Mouse (Mus musculus) stomach, embryonic 14.5 days (tissue): ENCODE data around the gene Cherp. TPM values are rescaled to one million over a fixed set of nuclear protein-coding genes. Genes with fewer than 3 reads are reported as not detected.

Source experiments
- ATAC-seq: fragments of 200-750 bp; cut with Nextera tagmentation; 2 replicates; pipeline ENCODE4 v1.8.0; 2017; ENCODE audit warnings: low read depth, moderate TSS enrichment; ENCODE audit not compliant: insufficient number of reproducible peaks, insufficient read depth, low FRiP score
- H3K27ac ChIP-seq: fragments of 300-500 bp; sonication (generic); 2 replicates; pipeline ENCODE4 v1.5.1; 2014; ENCODE audit warnings: mild to moderate bottlenecking, low read length, moderate library complexity, mixed read lengths
- H3K27me3 ChIP-seq: fragments of 300-500 bp; sonication (generic); 2 replicates; pipeline ENCODE4 v1.6.1; 2014; ENCODE audit warnings: low read length, control low read depth, mixed read lengths; ENCODE audit not compliant: control insufficient read depth, insufficient read depth
- H3K36me3 ChIP-seq: fragments of 300-500 bp; sonication (generic); 2 replicates; pipeline ENCODE4 v1.6.1; 2014; ENCODE audit warnings: mild to moderate bottlenecking, control low read depth, low read length, moderate library complexity, mixed read lengths; ENCODE audit not compliant: control insufficient read depth, insufficient read depth
- H3K4me1 ChIP-seq: fragments of 300-500 bp; sonication (generic); 2 replicates; pipeline ENCODE4 v1.6.1; 2014; ENCODE audit warnings: low read length, control low read depth, mixed read lengths; ENCODE audit not compliant: control insufficient read depth, insufficient read depth
- H3K4me2 ChIP-seq: fragments of 300-500 bp; sonication (generic); replicated peaks from 2 replicates; pipeline ENCODE4 v1.6.1; 2014; ENCODE audit warnings: low read depth, low read length, control low read depth
- H3K4me3 ChIP-seq: fragments of 300-500 bp; sonication (generic); 2 replicates; pipeline ENCODE4 v1.5.1; 2014; ENCODE audit warnings: low read depth, low read length, control low read depth
- H3K9ac ChIP-seq: fragments of 300-500 bp; sonication (generic); replicated peaks from 2 replicates; pipeline ENCODE4 v1.6.1; 2014; ENCODE audit warnings: low read depth, mild to moderate bottlenecking, control low read depth, low read length, moderate library complexity, mixed read lengths
- H3K9me3 ChIP-seq: fragments of 300-500 bp; sonication (generic); 2 replicates; pipeline ENCODE4 v1.6.1; 2016; ENCODE audit warnings: low read depth, low read length, control low read depth; ENCODE audit not compliant: control insufficient read depth
- WGBS: fragments of 180-500 bp; shearing (Covaris S2); extraction: QIAGEN DNeasy Blood & Tissue Kit; methylation state at CpG from one replicate; pipeline ENCODE4 v1.1.7; 2014; 5-methylcytosine and 5-hydroxymethylcytosine counted together
- polyA plus RNA-seq: library from polyadenylated mRNA; unstranded; fragments of >200 nt; fragmentation: Nextera tagmentation; extraction: Ambion mirVana; gene quantifications from 2 replicates; pipeline ENCODE4 v1.2.1, GENCODE M21; 2014

Gene Cherp
- polyA plus RNA-seq, 1 experiment from 2014 or later = 57.3 TPM

DNA sequence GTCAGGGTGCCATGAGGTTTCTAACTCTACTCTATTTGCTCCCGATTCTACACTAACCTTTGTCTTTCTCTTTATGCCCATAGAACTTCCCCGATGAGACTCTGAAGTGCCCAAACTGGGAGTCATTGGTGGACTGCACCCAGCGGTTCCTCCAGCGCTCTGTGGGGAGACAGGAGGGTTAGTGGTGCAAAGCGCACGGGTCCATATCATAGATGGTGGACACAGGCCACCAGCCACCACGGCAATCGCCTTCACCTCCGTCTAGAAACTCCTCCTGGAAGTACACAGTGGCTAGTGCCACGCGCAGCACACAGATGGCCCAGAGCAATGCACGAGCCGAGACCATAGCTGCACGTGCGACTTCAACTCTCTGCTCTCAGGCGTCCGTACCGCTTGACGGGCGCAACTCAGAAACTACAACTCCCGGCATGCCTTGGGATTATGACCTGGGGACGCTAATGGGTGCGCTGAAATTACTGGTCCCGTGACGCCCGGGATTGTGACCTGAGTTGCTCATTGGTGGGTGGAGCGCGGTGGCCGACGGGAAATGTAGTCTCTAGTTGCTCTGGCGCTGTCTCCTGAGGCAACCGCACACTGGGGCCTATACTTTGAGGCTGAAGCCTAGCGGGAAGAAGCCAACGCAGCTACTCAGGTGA is 31.6 kb downstream of the Cherp start, which contains the start of the genes Calr3 and 1700030K09Rik:
Calr3 (minus strand) TSS at position 533 of the 656 bp plus-strand sequence.
1700030K09Rik (plus strand) TSS at position 543 of the 656 bp plus-strand sequence.
- Histone ChIP-seq H3K4me1 (peaks cover 6% of the 10 kb centered on the region; the same call in 1 of the 2 replicates), H3K9ac (peak within 1 kb of the TSS; percentile 57; the same call in 1 of the 2 replicates), H3K4me3 (peak within 1 kb of the TSS; percentile 42), H3K9me3 (no peaks in the 10 kb centered on the region), H3K4me2 (peak within 1 kb of the TSS; percentile 63), H3K27me3 (no peaks in the 10 kb centered on the region), H3K36me3 (0 out of 2 replicates have a peak, but pooled peaks cover 3% of the 10 kb centered on the region), H3K27ac (no peak within 1 kb of the TSS; the same call in 1 of the 2 replicates)
- peak; percentile 99 for ATAC-seq
- 5% methylated on average over 34 of the region's 34 CpGs for WGBS

DNA sequence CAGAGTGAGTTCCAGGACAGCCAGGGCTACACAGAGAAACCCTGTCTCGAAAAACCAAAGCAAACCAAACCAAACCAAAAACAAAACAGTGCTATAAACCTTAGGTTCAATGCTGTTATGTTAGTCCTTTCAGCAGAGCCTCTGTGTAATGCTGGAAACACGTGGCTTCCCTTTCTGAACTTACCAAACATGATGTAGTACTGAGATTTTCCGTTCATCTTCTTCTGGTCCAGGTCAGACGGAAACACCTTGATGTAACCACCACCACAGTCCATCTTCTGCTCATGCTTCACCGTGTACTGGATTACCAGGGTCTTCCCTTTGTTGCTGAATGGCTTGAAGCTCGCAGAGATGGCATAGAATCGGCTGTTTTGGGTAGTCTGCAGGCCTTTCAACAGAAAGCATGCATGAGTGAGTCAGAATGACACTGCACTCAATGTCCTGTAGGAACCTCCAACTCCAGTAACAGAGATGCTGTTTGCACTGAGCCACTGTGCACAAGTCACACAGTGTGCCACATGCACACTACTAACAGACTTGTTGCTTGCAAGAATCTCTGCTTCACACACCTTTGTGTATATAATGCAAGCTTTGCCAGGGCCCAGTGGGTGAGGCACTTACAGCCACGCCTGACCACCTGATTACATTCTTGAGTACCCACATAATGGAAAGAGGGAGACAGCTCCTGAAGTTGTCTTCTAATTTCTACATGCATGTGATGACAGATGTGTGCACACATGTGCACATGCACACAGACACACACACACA is 36.6 kb downstream of the Cherp start:
- Histone ChIP-seq H3K27ac (no peak overlapping the region), H3K4me2 (no peak overlapping the region)
- ATAC-seq = peak; percentile 72

DNA sequence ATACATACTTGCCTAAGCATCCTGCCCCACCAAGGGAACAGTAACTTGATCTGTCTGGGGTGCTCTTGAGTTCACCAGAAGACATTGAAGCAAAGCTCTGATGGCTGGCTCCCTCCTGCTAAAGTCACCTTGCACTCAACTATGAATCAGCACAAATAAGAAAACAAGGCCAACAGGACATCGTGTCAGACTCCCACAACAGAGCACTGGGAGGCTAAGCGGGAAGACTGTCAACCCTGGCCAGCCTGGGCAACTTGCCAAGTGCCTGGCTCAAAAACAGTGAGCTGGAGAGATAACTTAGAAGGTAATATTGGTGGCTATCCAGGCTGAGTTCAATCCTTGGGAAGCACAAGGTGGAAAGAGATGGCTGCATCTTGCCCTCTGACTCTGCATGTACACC is 40.1 kb downstream of the Cherp start:
- Histone ChIP-seq H3K27me3 (no peaks in the 10 kb centered on the region), H3K27ac (no peak overlapping the region), H3K4me3 (no peak overlapping the region), H3K9ac (no peak overlapping the region), H3K9me3 (no peaks in the 10 kb centered on the region), H3K4me1 (no peaks in the 10 kb centered on the region), H3K4me2 (no peak overlapping the region), H3K36me3 (no peaks in the 10 kb centered on the region)
- 32% methylated on average over 2 of the region's 2 CpGs for WGBS
- no peak for ATAC-seq

More for the DNA sequence above, 36.6 kb downstream of the Cherp start:
- Histone ChIP-seq H3K4me3 (no peak overlapping the region), H3K9ac (no peak overlapping the region), H3K36me3 (no peaks in the 10 kb centered on the region), H3K9me3 (no peaks in the 10 kb centered on the region), H3K27me3 (no peaks in the 10 kb centered on the region), H3K4me1 (no peaks in the 10 kb centered on the region)
- 74% methylated on average over 8 of the region's 8 CpGs for WGBS

DNA sequence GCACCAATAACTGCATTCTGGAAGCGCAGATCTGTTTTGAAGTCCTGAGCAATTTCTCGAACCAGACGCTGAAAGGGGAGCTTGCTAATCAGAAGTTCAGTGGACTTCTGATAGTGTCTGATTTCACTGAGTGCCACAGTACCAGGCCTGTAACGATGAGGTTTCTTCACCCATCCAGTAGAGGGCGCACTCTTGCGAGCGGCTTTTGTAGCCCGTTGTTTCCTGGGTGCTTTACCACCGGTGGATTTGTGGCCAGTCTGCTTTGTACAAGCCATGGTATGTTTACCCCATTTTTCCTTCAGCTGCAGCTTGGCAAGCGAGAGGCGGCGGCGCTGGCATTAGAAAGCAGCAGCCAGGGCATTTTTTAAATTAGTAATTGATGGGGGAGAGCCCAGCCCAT is 45.4 kb downstream of the Cherp start:
- ATAC-seq = no peak
- no peaks in the 10 kb centered on the region for H3K36me3 ChIP-seq
- no peaks in the 10 kb centered on the region for H3K9me3 ChIP-seq
- no peak overlapping the region for H3K4me2 ChIP-seq
- H3K27me3 ChIP-seq = no peaks in the 10 kb centered on the region
- H3K4me3 ChIP-seq = no peak overlapping the region
- H3K9ac ChIP-seq = no peak overlapping the region
- WGBS = 53% methylated on average over 13 of the region's 13 CpGs
- no peaks in the 10 kb centered on the region for H3K4me1 ChIP-seq
- no peak overlapping the region for H3K27ac ChIP-seq

DNA sequence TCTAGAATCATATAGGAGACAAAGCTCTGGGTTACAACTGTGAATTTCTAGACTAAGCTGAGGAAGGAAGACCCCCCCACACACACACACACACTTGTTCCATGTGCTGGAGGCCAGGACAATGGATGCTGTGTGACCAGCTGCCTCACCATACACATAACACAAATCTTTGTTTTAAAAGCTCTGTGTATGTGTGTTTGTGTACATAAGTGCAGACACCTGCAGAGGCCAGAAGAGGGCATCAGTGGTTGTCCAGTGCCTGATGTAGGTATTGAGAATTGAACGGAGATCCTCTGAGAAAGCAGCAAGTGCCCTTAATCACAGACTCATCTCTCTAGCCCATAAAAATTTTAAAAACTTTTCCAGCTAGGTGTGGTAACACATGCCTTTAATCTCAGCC is 52.1 kb downstream of the Cherp start:
- Histone ChIP-seq H3K4me3 (no peak overlapping the region), H3K36me3 (no peaks in the 10 kb centered on the region), H3K27me3 (no peaks in the 10 kb centered on the region), H3K9me3 (no peaks in the 10 kb centered on the region), H3K9ac (no peak overlapping the region), H3K4me1 (peaks cover 20% of the 10 kb centered on the region), H3K27ac (no peak overlapping the region), H3K4me2 (no peak overlapping the region)
- ATAC-seq = no peak
- WGBS = 59% methylated on average over 1 of the region's 1 CpGs

DNA sequence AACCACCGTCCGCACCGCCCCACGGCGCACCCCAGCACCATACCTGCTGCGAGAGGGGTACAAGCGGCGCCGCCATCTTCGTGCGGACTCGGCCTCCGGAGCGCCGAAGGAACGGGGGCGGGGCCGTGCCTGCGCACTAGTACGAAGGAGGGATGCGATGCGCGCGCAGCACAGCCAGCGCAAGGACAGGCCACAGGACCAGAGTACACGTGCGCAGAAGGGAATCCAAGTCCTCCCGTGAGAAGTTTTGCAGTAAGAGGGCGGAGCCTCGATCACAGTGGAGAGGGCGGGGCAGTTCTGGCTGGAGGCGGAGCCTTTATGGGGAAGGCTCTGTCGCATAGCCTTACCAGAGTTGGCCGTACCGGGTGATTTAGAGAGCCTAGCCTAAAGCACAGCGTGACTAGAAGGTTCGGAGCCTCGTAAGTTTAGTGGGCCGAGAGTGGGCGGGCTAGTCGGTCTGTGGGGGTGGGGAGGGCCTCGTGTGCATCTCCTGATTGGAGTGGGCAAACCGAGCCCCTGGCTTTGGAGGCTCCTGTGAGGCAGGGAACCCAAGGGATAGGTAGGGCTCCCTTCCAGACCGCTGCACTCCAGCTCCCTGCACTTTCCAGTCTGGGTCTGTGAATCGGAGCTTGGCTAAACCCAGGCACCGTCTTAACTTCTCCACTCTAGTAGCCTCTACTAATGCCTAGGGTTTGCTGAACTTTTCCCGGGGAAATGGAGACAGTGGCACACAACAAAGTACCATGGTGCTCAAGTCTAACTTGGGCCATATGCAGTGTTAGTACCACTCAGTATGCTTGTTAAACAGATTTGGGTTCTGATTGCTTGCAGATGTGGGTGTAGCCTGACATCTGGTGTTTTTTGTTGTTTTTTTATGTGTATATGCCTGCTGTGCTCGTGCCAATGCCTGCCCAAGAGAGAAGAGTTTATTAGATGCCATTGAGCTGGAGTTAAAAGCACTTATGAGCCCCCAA is 53.4 kb downstream of the Cherp start, which contains the start of gene Eps15l1:
Eps15l1 (minus strand) TSS at position 99 of the 974 bp plus-strand sequence.
- peak within 1 kb of the TSS; percentile 86 for H3K9ac ChIP-seq
- H3K27me3 ChIP-seq = no peaks in the 10 kb centered on the region
- H3K4me3 ChIP-seq = peak within 1 kb of the TSS; percentile 80
- peaks cover 20% of the 10 kb centered on the region for H3K4me1 ChIP-seq
- no peaks in the 10 kb centered on the region for H3K36me3 ChIP-seq
- peak; percentile 98 for ATAC-seq
- WGBS = under 1% methylated on average over 48 of the region's 48 CpGs
- H3K27ac ChIP-seq = peak within 1 kb of the TSS; percentile 84
- no peaks in the 10 kb centered on the region for H3K9me3 ChIP-seq
- peak within 1 kb of the TSS; percentile 70 for H3K4me2 ChIP-seq

DNA sequence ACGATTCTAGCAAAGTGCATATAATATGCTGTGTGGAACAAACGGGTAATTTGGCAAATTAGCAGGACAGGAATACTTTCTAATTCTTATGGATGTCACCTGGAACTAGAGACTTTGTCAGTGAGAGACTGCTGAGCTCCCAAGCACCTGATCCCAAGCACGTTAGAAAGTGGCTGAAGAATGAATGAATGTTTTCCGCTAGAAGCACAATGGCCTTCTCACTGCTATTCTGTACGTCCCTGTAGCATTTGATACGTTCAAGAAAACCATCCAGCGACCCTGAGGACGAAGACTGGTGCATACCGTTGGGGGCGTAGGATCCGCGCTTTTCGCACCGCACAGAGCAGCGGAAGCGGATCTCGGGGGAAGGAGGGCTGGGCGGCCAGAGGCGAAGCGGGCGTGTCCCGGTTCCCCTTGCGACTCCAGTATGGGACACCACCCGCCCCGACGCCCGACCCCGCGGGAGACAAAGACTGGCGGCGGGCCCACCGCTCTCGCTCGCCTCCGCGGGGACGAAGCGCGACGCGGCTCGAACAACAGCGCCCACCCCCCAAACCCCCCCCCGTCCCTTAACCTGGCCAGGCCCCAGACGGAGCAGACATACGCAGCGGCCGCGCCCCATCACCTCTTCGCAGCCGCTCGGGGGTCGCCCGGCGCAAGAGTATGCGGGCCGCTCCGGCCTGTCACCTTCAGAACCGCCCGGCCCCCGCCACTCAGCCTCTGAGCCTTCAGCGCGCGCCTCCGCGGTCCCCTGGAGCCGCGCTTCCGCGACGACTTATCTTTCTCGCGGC is 54.3 kb downstream of the Cherp start:
- Histone ChIP-seq H3K27ac (peak overlapping the region; percentile 84), H3K27me3 (no peaks in the 10 kb centered on the region), H3K36me3 (no peaks in the 10 kb centered on the region), H3K9ac (peak overlapping the region; percentile 86), H3K4me1 (peaks cover 20% of the 10 kb centered on the region), H3K9me3 (no peaks in the 10 kb centered on the region), H3K4me3 (peak overlapping the region; percentile 80), H3K4me2 (peak overlapping the region; percentile 46)
- ATAC-seq = peak; percentile 59; the same call in 1 of the 2 replicates
- under 1% methylated on average over 73 of the region's 73 CpGs for WGBS
